Comparison of ENCODE assay signal across 25 mouse cellular contexts in the genomic region with DNA sequence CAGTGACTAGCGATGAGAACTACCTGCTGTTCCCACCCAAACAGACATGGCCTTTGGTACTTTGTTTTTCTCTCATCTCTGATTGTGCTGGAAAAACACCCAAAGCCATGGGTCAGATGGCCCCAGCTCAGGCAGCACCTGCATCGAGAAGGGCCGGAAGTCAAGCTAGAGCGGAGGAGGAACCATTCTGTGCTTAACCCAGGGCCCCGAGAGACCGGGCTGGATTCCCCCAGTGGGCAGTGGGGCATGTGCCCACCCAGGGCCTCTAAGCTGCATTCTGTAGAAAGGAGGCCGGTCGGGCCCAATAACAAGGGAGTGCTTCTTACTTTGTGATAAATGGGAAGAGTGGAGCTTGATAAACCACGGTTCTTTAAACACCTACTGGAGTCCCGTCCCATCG. TPM values are rescaled to one million over a fixed set of nuclear protein-coding genes. Genes with fewer than 3 reads are reported as not detected.
DNase-seq lines count a peak whose midpoint lies in the region; ATAC-seq and TF ChIP-seq lines count a peak whose summit lies in the region.
"Had no signal": no experiment of that assay in that cellular context is flagged by ENCODE, and none has a peak within 500 bp of the region (broad histone marks: within the 10 kb centered on the region; RNA-seq: fewer than 3 reads in every experiment).

No protein-coding gene starts in this region.

- H3K27me3 ChIP-seq in liver, embryonic 16.5 days (ENCODE audit: control insufficient read depth, insufficient read depth, low read depth, low read length) = no peaks in the 10 kb centered on the region
- 0 out of 2 replicates have a peak, but pooled peaks cover 4% of the 10 kb centered on the region for H3K27me3 ChIP-seq in liver, embryonic 12.5 days (replicated peaks)
- H3K27me3 ChIP-seq in forebrain, embryonic 12.5 days = no peaks in the 10 kb centered on the region
- H3K27me3 ChIP-seq: hindbrain, embryonic 13.5 days; lung, embryonic 15.5 days had no signal

- DNase-seq in gastrocnemius, adult 2 months = peak; percentile 18
- DNase-seq in gastrocnemius, postnatal 14 days = no peak
- peak; percentile 21 for DNase-seq in thymus, postnatal 25 days
- DNase-seq in thymus, adult 18-20 months = no peak
- DNase-seq in cerebellum, adult 9-11 months = no peak
- DNase-seq: adrenal gland, postnatal 10 days; cerebellum, adult 11-12 months; forebrain, postnatal 0 days; gastrocnemius, postnatal 25 days; heart, postnatal 10 days had no signal

- no peaks in the 10 kb centered on the region for H3K36me3 ChIP-seq in liver, embryonic 16.5 days (ENCODE audit: control insufficient read depth, insufficient read depth)
- no peaks in the 10 kb centered on the region for H3K36me3 ChIP-seq in liver, embryonic 12.5 days
- no peaks in the 10 kb centered on the region for H3K36me3 ChIP-seq in forebrain, embryonic 12.5 days (replicated peaks)
- H3K36me3 ChIP-seq: embryonic facial prominence, embryonic 10.5 days; heart, embryonic 10.5 days; hindbrain, embryonic 13.5 days; lung, embryonic 15.5 days had no signal

- TF ChIP-seq CTCF in gastrocnemius, adult 2 months (IDR thresholded peaks at IDR 0.05) = no peak

- intact Hi-C loops in gastrocnemius, adult 2 months (cut with DNase I) = no loop called here
- intact Hi-C loops in gastrocnemius, postnatal 14 days (cut with DNase I; ENCODE audit: low total_unique reads) = no loop called here

- no peaks in the 10 kb centered on the region for H3K4me1 ChIP-seq in liver, embryonic 16.5 days (ENCODE audit: control insufficient read depth, low read depth, low read length)
- H3K4me1 ChIP-seq in liver, embryonic 12.5 days = no peaks in the 10 kb centered on the region
- no peaks in the 10 kb centered on the region for H3K4me1 ChIP-seq in forebrain, embryonic 12.5 days
- H3K4me1 ChIP-seq: hindbrain, embryonic 13.5 days had no signal

- no peaks in the 10 kb centered on the region for H3K9me3 ChIP-seq in liver, embryonic 16.5 days (replicated peaks; ENCODE audit: control insufficient read depth, low read length)
- no peaks in the 10 kb centered on the region for H3K9me3 ChIP-seq in liver, embryonic 12.5 days (replicated peaks)
- H3K9me3 ChIP-seq in forebrain, embryonic 12.5 days = no peaks in the 10 kb centered on the region
- H3K9me3 ChIP-seq: embryonic facial prominence, embryonic 10.5 days; heart, embryonic 10.5 days; hindbrain, embryonic 13.5 days; lung, embryonic 15.5 days; megakaryocyte, embryonic 14.5 days had no signal

- H3K27ac ChIP-seq in gastrocnemius, adult 2 months = no peak overlapping the region
- H3K27ac ChIP-seq in liver, embryonic 16.5 days (ENCODE audit: low read length) = peak overlapping the region; percentile 20; the same call in 1 of the 2 replicates
- H3K27ac ChIP-seq in liver, embryonic 12.5 days = no peak overlapping the region
- H3K27ac ChIP-seq in forebrain, embryonic 12.5 days = no peak overlapping the region
- H3K27ac ChIP-seq: embryonic facial prominence, embryonic 10.5 days; heart, embryonic 10.5 days; hindbrain, embryonic 13.5 days; lung, embryonic 15.5 days had no signal

- ATAC-seq in liver, embryonic 16.5 days (ENCODE audit: low read depth) = no peak
- ATAC-seq in liver, embryonic 12.5 days = no peak
- ATAC-seq in forebrain, embryonic 12.5 days (ENCODE audit: low FRiP score) = no peak
- ATAC-seq: forebrain, postnatal 0 days had no signal

- H3K4me2 ChIP-seq in liver, embryonic 16.5 days (ENCODE audit: low read depth, low read length) = no peak overlapping the region
- no peak overlapping the region for H3K4me2 ChIP-seq in liver, embryonic 12.5 days
- no peak overlapping the region for H3K4me2 ChIP-seq in forebrain, embryonic 12.5 days
- H3K4me2 ChIP-seq: hindbrain, embryonic 13.5 days; lung, embryonic 15.5 days had no signal

- WGBS in liver, embryonic 16.5 days (ENCODE audit: insufficient replicate concordance) = 60% methylated on average over 11 of the region's 11 CpGs
- WGBS in liver, embryonic 12.5 days (ENCODE audit: insufficient replicate concordance) = 60% methylated on average over 11 of the region's 11 CpGs
- 88% methylated on average over 11 of the region's 11 CpGs for WGBS in forebrain, embryonic 12.5 days

- no peak overlapping the region for H3K9ac ChIP-seq in liver, embryonic 16.5 days (ENCODE audit: low read depth, low read length)
- no peak overlapping the region for H3K9ac ChIP-seq in liver, embryonic 12.5 days
- H3K9ac ChIP-seq in forebrain, embryonic 12.5 days = no peak overlapping the region
- H3K9ac ChIP-seq: forebrain, postnatal 0 days; hindbrain, embryonic 13.5 days; lung, embryonic 15.5 days had no signal

- no peak overlapping the region for H3K4me3 ChIP-seq in gastrocnemius, adult 2 months
- no peak overlapping the region for H3K4me3 ChIP-seq in liver, embryonic 16.5 days (ENCODE audit: low read depth, low read length)
- no peak overlapping the region for H3K4me3 ChIP-seq in liver, embryonic 12.5 days
- H3K4me3 ChIP-seq in forebrain, embryonic 12.5 days (replicated peaks) = no peak overlapping the region
- H3K4me3 ChIP-seq: embryonic facial prominence, embryonic 10.5 days; heart, embryonic 10.5 days; hindbrain, embryonic 13.5 days; lung, embryonic 15.5 days; megakaryocyte, embryonic 14.5 days had no signal

RNA-seq across cellular contexts. Expression of a gene that starts 6.4 kb away (rescaled TPM):
- under 1 TPM; 0.28 to 0.64 TPM for total RNA-seq in gastrocnemius, adult 2 months (2021)
- total RNA-seq in gastrocnemius, postnatal 14 days (2021) = 1 to 10 TPM; 1.0 to 1.1 TPM
- 11.3 and 12.3 TPM in 2 replicates for polyA plus RNA-seq in liver, embryonic 16.5 days (2015; fragmentation: Nextera tagmentation; extraction: Ambion mirVana)
- 4.2 and 5.3 TPM in 2 replicates for polyA plus RNA-seq in liver, embryonic 12.5 days (2016; fragmentation: Nextera tagmentation; extraction: Ambion mirVana)
- polyA plus RNA-seq in forebrain, embryonic 12.5 days (2016; fragmentation: Nextera tagmentation; extraction: Ambion mirVana) = 0.74 and 0.88 TPM in 2 replicates
- total RNA-seq: left cerebral cortex, postnatal 14 days had no signal

RNA-seq across cellular contexts. Expression of a gene that starts 6.5 kb away (rescaled TPM):
- total RNA-seq in gastrocnemius, adult 2 months (2021) = not detected
- not detected for total RNA-seq in gastrocnemius, postnatal 14 days (2021)
- not detected in 2 replicates for polyA plus RNA-seq in liver, embryonic 16.5 days (2015; fragmentation: Nextera tagmentation; extraction: Ambion mirVana)
- polyA plus RNA-seq in liver, embryonic 12.5 days (2016; fragmentation: Nextera tagmentation; extraction: Ambion mirVana) = not detected in 2 replicates
- not detected in 2 replicates for polyA plus RNA-seq in forebrain, embryonic 12.5 days (2016; fragmentation: Nextera tagmentation; extraction: Ambion mirVana)
- total RNA-seq: adrenal gland, postnatal 10 days; forebrain, postnatal 0 days; gastrocnemius, postnatal 25 days; heart, postnatal 10 days; layer of hippocampus, postnatal 25 days; left cerebral cortex, postnatal 14 days; liver, adult 2 months had no signal
- polyA plus RNA-seq: embryonic facial prominence, embryonic 10.5 days; forebrain, postnatal 0 days; heart, embryonic 10.5 days; hindbrain, embryonic 13.5 days; intestine, embryonic 14.5 days; liver, adult 2 months; lung, embryonic 15.5 days; neural tube, embryonic 11.5 days; stomach, embryonic 16.5 days; urinary bladder, adult 2 months had no signal

RNA-seq across cellular contexts. Expression of a gene that starts 31.7 kb away (rescaled TPM):
- total RNA-seq in gastrocnemius, adult 2 months (2021) = under 1 TPM; 0.08 TPM
- total RNA-seq in gastrocnemius, postnatal 14 days (2021) = under 1 TPM; 0.07 to 0.12 TPM
- 0.13 and 0.16 TPM in 2 replicates for polyA plus RNA-seq in liver, embryonic 16.5 days (2015; fragmentation: Nextera tagmentation; extraction: Ambion mirVana)
- 0.57 and 0.83 TPM in 2 replicates for polyA plus RNA-seq in liver, embryonic 12.5 days (2016; fragmentation: Nextera tagmentation; extraction: Ambion mirVana)
- polyA plus RNA-seq in forebrain, embryonic 12.5 days (2016; fragmentation: Nextera tagmentation; extraction: Ambion mirVana) = 0.33 and 0.34 TPM in 2 replicates
- total RNA-seq: liver, adult 2 months had no signal
- polyA plus RNA-seq: liver, adult 2 months had no signal

RNA-seq across cellular contexts. Expression of a gene that starts 35.4 kb away (rescaled TPM):
- total RNA-seq in gastrocnemius, adult 2 months (2021) = 10 to 100 TPM; 10.8 to 12.8 TPM
- 10 to 100 TPM; 20.3 to 22.6 TPM for total RNA-seq in gastrocnemius, postnatal 14 days (2021)
- 19.4 and 19.5 TPM in 2 replicates for polyA plus RNA-seq in liver, embryonic 16.5 days (2015; fragmentation: Nextera tagmentation; extraction: Ambion mirVana)
- 52.4 and 55.2 TPM in 2 replicates for polyA plus RNA-seq in liver, embryonic 12.5 days (2016; fragmentation: Nextera tagmentation; extraction: Ambion mirVana)
- polyA plus RNA-seq in forebrain, embryonic 12.5 days (2016; fragmentation: Nextera tagmentation; extraction: Ambion mirVana) = 26.1 and 26.5 TPM in 2 replicates

RNA-seq across cellular contexts. Expression of a gene that starts 44.9 kb away (rescaled TPM):
- 100 to 1,000 TPM; 439 to 468 TPM for total RNA-seq in gastrocnemius, adult 2 months (2021)
- total RNA-seq in gastrocnemius, postnatal 14 days (2021) = 100 to 1,000 TPM; 178 to 181 TPM
- 0.04 and 0.13 TPM in 2 replicates for polyA plus RNA-seq in liver, embryonic 16.5 days (2015; fragmentation: Nextera tagmentation; extraction: Ambion mirVana)
- polyA plus RNA-seq in liver, embryonic 12.5 days (2016; fragmentation: Nextera tagmentation; extraction: Ambion mirVana) = 0.02 TPM in 1 of 2 replicates, not detected in the other
- 0.03 TPM in 1 of 2 replicates, not detected in the other for polyA plus RNA-seq in forebrain, embryonic 12.5 days (2016; fragmentation: Nextera tagmentation; extraction: Ambion mirVana)
- total RNA-seq: forebrain, postnatal 0 days had no signal

Comparison
In these comparisons a context has a peak if more than half of its experiments do, and no peak if none do; other contexts are left out.
1. DNase-seq: peak in gastrocnemius, adult 2 months (single experiment) and thymus, postnatal 25 days (single experiment); none in gastrocnemius, postnatal 14 days (single experiment), thymus, adult 18-20 months (0 of 2) and cerebellum, adult 9-11 months (single experiment).